Mouse (Mus musculus): ENCODE results near the gene N4bp2.

- TF ChIP-seq CTCF (IDR thresholded peaks at IDR 0.05; ENCODE audit: low read depth, low read length) (no peak), POLR2A (IDR thresholded peaks at IDR 0.05; ENCODE audit: insufficient read depth, low read length) (no peak), EP300 (IDR thresholded peaks at IDR 0.05; ENCODE audit: insufficient read depth, low read depth, low read length) (no peak)
These were observed 2.3 kb downstream of the N4bp2 start for GRCm38 (mm10) chr5:65765635-65765911.
